Mouse (Mus musculus): Measurements from ENCODE around the gene Myo1e.

- no peak for TF ChIP-seq CTCF (IDR thresholded peaks at IDR 0.05; ENCODE audit: low read depth, low read length)
- no peak for TF ChIP-seq GATA1 (IDR thresholded peaks at IDR 0.05; ENCODE audit: borderline replicate concordance, low read length)
- TF ChIP-seq POLR2AphosphoS5 (IDR thresholded peaks at IDR 0.05; ENCODE audit: insufficient replicate concordance, low read depth, low read length) = no peak
- TF ChIP-seq TAL1 (conservative IDR thresholded peaks at IDR 0.05; ENCODE audit: low read depth, low read length) = no peak
These were observed 164.5 kb downstream of the Myo1e start for GRCm38 (mm10) chr9:70371638-70372037.

All from G1E (cell line).